Mouse (Mus musculus): ENCODE data around the gene Lnpep.

GRCm38 (mm10) chr17:17624957-17625586 is at the start of gene Lnpep:
- TF ChIP-seq CTCF (IDR thresholded peaks at IDR 0.05; ENCODE audit: extremely low read depth, insufficient read length, insufficient replicate concordance, low read depth, low read length) = no peak
- TF ChIP-seq POLR2A (IDR thresholded peaks at IDR 0.05; ENCODE audit: low read depth, low read length) = peak; percentile 34; the same call in 1 of the 2 replicates

Data from small intestine, adult 2 months (tissue).